Mouse (Mus musculus) c-Kit-negative CD71-positive TER-119-positive erythroid progenitor cells, embryonic 14.5 days (primary cell): Measurements from ENCODE around the gene Ssbp3.

Source experiments
- DNase-seq: peaks from one replicate; pipeline ENCODE4 v3.0.0-alpha.2; 2013; ENCODE audit warnings: low read depth, low spot score

Gene Ssbp3

DNA sequence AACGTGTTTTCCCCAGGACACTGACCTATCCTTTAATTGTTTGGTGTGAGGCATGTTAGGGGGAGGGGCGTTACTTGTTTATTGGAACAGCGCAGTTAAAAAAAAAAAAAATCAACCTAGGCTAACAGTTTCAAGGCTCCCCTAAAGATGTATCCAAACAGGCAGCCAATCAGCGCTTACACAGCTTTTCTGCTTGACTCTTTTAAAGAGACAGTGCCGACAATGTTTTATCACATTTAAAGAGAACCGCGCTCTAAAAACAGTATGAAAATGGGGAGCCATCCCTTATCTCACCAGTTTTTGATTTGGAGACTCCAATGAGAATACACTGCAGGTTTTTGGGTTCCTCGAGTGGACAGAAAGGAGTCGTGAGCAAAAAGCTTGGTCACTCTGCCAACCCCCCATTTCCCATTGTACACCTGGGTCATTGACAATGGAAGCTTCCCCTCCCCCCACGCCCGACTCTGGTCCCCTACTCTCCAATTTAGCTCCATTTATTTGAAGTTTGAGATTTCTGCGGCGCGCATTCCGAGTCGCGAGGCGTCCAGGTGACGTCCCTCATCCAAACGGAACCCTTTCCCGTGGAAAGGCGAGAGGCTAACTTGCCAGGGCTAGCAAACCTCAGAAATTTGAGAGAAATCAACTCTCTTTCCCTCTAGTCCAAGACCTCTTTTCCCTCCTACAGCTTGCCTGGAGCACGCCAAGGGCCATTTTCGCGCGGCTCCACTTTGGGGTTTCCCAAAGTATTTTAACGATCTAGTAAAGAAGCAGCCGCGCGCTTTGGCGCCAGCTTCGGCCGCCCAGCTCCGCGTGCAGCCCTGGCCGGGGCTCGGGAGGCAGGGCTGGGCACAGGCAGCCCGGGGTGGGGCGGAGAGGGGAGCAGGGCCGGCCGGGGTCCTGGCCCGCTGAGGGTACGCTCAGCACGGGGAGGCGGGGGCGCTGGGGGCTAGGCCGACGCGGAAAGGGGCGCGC is at the start of gene Ssbp3:
Ssbp3 (plus strand) TSS at position 501 of the 972 bp plus-strand sequence.
- peak; percentile 78 for DNase-seq

GRCm38 (mm10) chr4:106861871-106862270 is 48.6 kb upstream of the Ssbp3 start:
- DNase-seq = no peak

DNA sequence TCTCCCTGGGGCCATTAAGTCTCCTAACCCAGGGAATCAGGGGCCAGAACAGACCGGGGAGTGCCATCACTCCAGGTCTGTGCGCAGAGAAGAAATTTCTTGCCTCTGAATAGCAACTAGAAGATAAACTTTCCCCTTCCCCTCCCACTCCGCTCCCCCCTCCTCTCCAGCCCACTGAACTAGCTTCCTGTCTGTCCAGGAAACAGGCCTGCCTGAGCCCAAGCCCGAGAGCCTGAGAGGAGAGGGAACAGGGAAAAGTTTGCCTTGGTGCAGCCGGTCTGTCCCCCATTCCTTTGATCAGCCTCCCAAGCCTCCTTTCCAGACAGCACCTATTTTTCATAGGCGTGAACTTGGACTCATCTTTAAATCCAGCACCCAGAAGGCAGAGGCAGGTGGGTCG is 48.2 kb upstream of the Ssbp3 start:
- DNase-seq = no peak

- DNase-seq = no peak
Measured at GRCm38 (mm10) chr4:106862767-106863370, 47.6 kb upstream of the Ssbp3 start.

DNA sequence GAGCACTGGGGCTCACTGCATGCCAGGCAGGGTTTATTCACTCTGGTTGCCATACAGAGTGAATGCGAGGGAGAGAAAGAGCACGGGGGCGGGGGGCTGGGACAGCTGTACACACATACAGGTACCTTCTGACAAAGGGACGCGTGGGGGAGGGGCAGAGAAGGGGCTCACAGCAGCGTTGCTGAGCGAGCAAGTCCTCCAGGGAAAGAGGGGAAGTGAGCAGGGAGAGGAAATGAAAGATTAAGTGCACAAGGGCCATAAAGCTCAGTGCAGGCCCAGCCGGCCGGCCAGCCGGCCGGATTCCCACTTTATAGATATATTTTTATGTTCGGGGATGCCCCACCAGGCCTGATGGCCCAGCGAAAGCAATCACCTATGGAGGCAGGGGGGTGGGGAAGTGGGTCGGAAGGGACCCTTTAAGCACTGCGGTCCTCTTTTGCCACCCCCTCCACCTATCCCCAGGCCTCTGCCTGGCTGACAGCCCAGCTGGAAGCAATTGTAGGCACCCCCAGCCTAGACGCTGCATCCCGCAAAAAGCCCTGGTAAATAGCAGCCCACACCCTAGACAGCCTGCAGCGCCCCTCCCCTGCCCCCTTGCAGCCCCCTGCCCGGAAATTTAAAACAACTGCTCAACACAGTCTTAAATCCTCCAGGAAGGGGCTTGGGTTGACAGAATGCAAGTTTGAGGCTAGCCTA is 44.9 kb upstream of the Ssbp3 start:
- no peak for DNase-seq

DNA sequence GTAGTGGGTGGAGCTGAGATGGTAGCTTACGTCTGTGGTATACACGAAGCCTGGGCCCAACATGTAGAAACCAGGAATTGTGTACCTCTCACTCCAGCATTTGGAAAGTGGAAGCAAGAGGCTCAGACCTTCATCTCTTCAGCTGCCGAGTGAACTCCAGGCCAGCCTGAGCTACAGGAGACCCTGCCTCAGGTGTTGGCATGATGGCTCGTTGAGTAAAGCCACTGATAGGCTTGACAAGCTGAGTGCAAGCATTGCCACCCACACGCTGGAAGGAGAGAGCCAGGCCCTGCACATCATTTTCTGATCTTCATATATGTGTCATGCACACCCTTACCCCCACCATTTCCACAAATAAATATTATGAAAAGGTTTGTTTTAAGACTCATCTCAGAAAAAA is 44.1 kb upstream of the Ssbp3 start:
- no peak for DNase-seq

DNA sequence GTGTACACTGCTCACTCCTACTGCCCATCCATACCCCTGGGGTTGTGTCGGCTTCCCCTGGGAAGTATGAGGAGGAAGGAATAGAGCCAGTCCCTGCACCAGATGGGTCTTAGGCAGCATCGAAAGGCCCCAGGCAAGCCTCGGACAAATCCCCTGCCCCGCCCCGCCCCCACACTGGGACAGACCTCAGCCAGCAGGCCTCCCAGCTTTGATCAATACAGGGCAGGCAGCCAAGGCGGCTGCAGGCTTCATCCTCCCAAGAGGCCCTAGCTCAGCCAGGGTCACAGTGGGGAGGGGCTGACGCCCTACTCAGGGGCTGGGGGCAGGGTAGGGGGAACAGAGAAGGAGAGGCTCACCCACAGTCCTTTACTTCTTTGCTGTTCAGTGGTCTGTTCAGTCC is 43.7 kb upstream of the Ssbp3 start:
- no peak for DNase-seq

DNA sequence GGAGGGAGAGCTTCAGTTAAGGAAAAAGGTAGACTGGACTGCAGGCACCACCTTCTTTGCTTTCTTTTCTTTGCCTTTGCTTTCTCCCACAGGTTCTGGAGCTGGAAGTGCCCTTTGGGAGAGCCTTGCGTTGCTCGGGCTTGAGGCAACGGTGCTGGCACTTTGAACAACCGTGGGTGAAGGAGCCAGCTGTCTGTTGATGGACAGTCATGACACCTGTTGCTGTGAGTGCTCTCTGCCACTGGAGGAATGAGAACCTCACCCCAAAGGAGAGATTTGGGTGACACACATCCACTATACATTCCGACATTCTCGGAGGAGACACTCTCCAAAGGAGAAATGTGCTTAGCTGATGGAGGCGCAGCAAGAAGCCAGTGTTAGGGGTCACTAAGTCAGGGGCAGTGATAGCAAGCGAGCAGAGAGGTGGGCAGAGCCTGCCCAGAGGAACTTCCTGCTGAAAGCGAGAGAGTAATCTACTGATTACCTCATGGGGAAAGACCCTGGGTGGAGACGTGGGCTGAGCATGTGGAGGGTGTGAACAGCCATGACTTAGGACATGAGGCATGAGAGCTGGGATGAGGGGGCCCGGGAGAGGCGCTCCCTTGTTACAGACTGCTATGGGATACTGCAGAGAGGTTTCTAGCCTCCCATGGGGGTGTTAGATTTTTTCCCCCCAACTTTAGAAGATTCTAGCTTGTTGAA is 41.6 kb upstream of the Ssbp3 start:
- DNase-seq = no peak

DNA sequence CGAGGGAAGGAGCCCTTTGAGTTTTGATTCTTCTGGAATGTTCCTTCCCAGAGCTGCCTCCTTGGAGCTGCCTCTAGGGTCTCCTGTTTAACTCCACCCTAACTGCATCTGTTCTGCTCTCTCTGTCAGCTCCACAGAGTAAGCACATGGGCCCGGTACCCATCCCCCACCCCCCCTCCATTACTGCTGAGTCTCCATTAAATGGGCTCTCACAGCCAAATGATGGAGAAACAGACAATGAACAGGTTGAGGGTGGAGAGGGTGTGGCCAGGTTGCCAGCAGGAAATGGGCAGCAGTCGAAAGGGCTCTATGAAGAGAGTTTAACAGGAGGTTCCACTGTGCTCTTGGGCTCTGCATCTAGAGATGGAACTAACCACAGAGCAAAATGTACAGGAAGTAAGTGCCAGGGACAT is 41.0 kb upstream of the Ssbp3 start:
- DNase-seq = no peak

- DNase-seq = peak; percentile 75
Measured at GRCm38 (mm10) chr4:106870556-106870955, 39.9 kb upstream of the Ssbp3 start.

DNA sequence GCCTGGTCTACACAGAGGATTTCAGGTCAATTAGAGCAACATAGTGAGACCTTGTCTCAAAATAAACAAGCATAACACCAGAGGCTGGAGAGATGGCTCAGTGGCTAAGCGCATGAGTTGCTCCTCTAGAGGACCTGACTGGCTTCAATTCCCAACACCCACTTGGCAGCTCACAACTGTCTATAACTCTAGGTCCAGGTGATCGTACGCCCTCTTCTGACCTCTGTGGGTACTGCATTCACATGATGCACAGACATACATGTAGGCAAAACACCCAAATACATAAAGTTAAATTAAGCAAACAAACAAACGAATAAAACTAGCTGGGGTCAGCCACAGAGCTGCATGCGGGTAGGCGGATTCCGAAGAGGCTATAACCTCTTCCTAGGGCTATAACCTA is 36.0 kb upstream of the Ssbp3 start:
- DNase-seq = no peak

DNA sequence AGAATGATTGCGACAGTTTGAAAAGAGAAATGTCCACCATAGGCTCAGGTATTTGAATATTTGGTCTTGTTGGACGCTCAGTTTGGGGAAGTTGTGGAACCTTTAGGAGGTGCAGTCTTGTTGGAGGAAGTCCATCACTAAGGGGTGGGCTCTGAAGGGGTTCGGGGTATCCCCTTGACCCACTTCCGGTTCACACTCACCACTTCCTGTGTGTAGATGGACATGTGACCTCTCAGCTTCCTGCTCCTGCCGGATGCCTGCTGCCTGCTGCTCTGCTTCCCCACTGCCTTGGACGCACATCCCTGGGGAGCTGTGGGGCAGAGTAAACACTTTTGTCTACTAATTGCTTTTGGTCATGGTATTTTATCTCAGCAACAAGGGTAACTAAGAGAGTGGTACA is 29.4 kb upstream of the Ssbp3 start:
- no peak for DNase-seq

GRCm38 (mm10) chr4:106883149-106883548 is 27.4 kb upstream of the Ssbp3 start:
- DNase-seq = no peak

DNA sequence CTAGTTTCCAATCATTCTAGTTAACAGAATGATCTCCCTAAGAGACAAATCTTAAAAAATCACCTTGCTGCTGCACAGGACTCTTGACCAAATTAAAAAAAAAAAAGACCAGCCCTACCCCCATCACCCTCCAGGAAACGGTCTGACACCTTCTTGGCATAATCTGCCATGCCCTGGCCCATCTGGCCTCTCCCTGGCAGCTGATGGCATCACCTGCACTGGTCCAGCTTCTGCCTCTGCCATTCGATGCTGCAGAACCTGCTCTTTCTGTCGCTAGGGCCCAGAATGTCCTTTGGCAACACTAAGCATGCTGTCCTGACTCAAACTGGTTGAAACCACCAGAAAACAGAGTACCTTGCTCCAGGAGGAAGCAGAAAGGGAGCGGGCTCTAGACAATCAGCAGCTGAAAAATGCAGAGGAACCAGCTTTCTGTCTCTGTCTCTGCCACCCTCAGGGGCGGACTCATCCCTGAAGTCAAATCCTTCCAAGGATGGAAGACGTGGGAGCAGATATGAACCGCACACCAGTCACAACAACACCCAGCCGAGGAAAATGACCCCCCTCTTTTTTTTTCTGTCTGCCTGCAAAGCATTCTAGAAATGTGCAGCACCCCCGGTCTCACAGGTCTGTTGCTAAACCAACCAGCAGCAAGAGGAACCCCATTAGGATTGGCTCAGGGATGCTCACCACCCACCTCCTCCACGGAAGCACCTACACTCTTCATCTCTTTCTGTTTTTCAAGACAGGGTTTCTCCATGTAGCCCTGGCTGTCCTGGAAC is 24.0 kb upstream of the Ssbp3 start:
- no peak for DNase-seq

GRCm38 (mm10) chr4:106896086-106896485 is 14.4 kb upstream of the Ssbp3 start:
- no peak for DNase-seq

GRCm38 (mm10) chr4:106898923-106899322 is 11.6 kb upstream of the Ssbp3 start:
- DNase-seq = no peak

DNA sequence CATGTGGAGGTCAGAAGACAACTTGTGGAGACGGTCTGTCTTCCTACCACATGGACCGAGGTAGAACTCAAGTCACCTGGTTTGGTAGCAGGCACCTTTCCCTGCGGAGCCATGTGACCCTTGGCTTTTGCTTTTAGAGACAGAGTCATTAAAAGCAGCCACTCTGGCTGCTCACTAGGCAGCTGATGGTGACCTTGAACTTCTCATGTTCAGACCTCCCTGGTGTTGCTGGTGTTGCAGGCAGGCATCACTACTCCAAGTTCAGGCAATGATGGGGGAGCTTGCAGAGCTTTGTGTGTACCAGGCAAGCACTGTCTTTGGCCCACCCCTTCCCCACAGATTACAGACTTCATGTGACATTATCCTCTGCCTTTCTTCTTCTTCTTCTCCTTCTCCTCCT is 11.0 kb upstream of the Ssbp3 start:
- no peak for DNase-seq

DNA sequence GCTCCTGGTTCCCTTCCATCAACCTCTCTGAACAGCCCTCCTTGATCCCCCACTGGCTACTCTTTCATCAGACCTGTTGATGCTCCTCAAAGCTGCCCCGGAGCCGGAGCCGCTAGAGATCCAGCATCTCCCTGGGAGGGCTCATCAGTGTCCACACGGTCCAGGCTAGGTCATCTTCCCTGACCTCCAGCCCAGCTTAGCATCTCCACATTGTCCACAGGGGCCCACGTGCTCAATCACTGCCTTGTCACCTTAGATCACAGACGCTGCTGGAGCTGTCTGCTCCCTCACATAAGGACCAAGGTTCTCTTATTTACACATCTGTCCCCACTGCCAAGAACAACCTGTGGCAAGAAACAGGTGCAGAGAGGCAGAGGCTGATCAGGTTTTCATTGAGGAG is 9.8 kb upstream of the Ssbp3 start:
- DNase-seq = no peak

DNA sequence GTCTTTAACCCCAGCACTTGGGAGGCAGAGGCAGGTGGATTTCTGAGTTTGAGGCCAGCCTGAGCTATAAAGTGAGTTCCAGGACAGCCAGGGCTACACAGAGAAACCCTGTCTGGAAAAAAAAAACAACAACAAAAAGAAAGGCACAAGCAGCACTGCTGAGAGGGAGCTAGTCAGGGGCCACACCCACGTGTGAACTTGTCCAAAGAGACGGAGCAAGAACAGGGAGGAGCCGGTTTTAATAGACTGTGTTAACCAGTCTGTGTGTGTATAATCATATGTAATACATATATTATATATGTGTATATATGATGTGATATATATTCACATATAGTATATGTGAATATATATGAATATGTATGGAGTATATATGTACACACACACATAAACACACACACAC is 8.9 kb upstream of the Ssbp3 start:
- DNase-seq = no peak

GRCm38 (mm10) chr4:106902157-106902556 is 8.3 kb upstream of the Ssbp3 start:
- DNase-seq = no peak

DNA sequence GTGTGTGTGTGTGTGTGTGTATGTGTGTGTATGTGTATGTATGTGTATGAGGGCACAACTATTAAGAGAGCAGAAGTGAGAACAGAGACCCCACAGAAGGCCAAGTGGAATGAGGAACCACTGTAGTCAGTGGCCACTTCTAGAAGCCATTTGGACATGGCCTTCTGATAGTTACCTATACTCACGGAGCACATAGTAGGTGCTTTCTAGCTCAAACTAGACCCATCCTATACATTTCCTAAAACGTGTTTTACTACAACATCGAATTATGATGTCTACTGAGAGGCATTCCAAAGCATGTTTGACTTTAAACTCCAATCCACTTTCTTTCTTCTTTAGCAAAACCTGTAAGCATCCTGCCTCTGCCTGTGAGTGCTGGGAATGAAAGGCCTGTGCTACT is 4.6 kb upstream of the Ssbp3 start:
- DNase-seq = no peak
